In the genomic region with DNA sequence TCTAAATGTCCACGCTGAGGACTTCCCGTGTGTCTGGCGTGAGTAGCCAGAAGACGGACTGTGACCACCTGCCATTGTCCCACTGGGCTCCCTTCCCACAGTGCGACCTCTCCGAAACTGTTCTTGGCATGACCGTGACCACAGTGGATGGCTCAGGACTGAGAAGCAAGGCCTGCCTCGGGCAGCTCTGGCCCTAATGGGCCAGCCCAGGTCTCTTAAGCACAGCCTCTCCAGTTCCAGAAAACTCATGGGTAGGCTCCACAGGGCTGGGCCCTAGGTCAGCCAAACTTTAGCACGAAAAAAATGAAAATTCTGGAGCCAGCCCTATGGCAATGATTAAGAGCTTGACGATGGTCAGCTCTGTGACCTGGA, we compare ENCODE assay signal across 7 mouse cellular contexts. TPM values are rescaled to one million over a fixed set of nuclear protein-coding genes. Genes with fewer than 3 reads are reported as not detected.
A peak's percentile ranks its signal among the peaks of the same experiment; 100 is the strongest.
DNase-seq lines count a peak whose midpoint lies in the region; ATAC-seq and TF ChIP-seq lines count a peak whose summit lies in the region.

No protein-coding gene starts in this region.

- H3K36me3 ChIP-seq in lung, postnatal 0 days (ENCODE audit: insufficient read depth, low read length): no peaks in the 10 kb centered on the region
- no peaks in the 10 kb centered on the region for H3K36me3 ChIP-seq in erythroblast, embryonic 14.5 days (ENCODE audit: control insufficient read depth)
- no peaks in the 10 kb centered on the region for H3K36me3 ChIP-seq in intestine, embryonic 15.5 days

- DNase-seq in lung, postnatal 0 days (ENCODE audit: low spot score): no peak
- DNase-seq in lung, postnatal 4 days: no peak
- no peak for DNase-seq in left cerebral cortex, adult 8-10 months (ENCODE audit: low spot score in 2 of 2)
- no peak for DNase-seq in natural killer cell, adult 2 months (ENCODE audit: low spot score in 2 of 2)

- no peaks in the 10 kb centered on the region for H3K9me3 ChIP-seq in lung, postnatal 0 days (ENCODE audit: low read length)
- no peaks in the 10 kb centered on the region for H3K9me3 ChIP-seq in erythroblast, embryonic 14.5 days (ENCODE audit: control insufficient read depth, low read length)
- H3K9me3 ChIP-seq in intestine, embryonic 15.5 days: no peaks in the 10 kb centered on the region

- H3K27me3 ChIP-seq in lung, postnatal 0 days (replicated peaks; ENCODE audit: insufficient read depth, low read length): no peaks in the 10 kb centered on the region
- peaks cover 19% of the 10 kb centered on the region for H3K27me3 ChIP-seq in erythroblast, embryonic 14.5 days (ENCODE audit: control insufficient read depth)
- H3K27me3 ChIP-seq in intestine, embryonic 15.5 days (replicated peaks): no peaks in the 10 kb centered on the region

- TF ChIP-seq EP300 in lung, postnatal 0 days (IDR thresholded peaks at IDR 0.05): no peak

- 51% methylated on average over 10 of the region's 10 CpGs for WGBS in lung, postnatal 0 days
- 53% methylated on average over 10 of the region's 10 CpGs for WGBS in intestine, embryonic 15.5 days

- H3K27ac ChIP-seq in lung, postnatal 0 days (ENCODE audit: low read length): peak overlapping the region; percentile 91
- peak overlapping the region; percentile 13 for H3K27ac ChIP-seq in intestine, embryonic 15.5 days

- TF ChIP-seq CTCF in lung, postnatal 0 days (IDR thresholded peaks at IDR 0.05): no peak

- peak overlapping the region; percentile 85; the same call in 1 of the 2 replicates for H3K9ac ChIP-seq in lung, postnatal 0 days (replicated peaks; ENCODE audit: low read depth)
- peak overlapping the region; percentile 60 for H3K9ac ChIP-seq in intestine, embryonic 15.5 days

- H3K4me2 ChIP-seq in lung, postnatal 0 days (replicated peaks; ENCODE audit: low read depth, low read length): peak overlapping the region; percentile 99
- peak overlapping the region; percentile 81 for H3K4me2 ChIP-seq in intestine, embryonic 15.5 days (replicated peaks)

- peak overlapping the region; percentile 74 for H3K4me3 ChIP-seq in lung, postnatal 0 days (ENCODE audit: low read depth, low read length)
- peak overlapping the region; percentile 81 for H3K4me3 ChIP-seq in erythroblast, embryonic 14.5 days (replicated peaks)
- peak overlapping the region; percentile 52 for H3K4me3 ChIP-seq in intestine, embryonic 15.5 days (replicated peaks)

- peak; percentile 72 for ATAC-seq in lung, postnatal 0 days
- ATAC-seq in intestine, embryonic 15.5 days: peak; percentile 79
- ATAC-seq in monocyte, adult 5-6 weeks (replicated peaks; ENCODE audit: insufficient number of reproducible peaks, low FRiP score, low TSS enrichment, poor library complexity, severe bottlenecking): 0 out of 2 replicates have a peak, but pooled peaks have one; percentile 1

- 0 out of 2 replicates have a peak, but pooled peaks cover 5% of the 10 kb centered on the region for H3K4me1 ChIP-seq in lung, postnatal 0 days (ENCODE audit: insufficient read depth, low read depth, low read length)
- H3K4me1 ChIP-seq in erythroblast, embryonic 14.5 days (ENCODE audit: control insufficient read depth): peaks cover 19% of the 10 kb centered on the region
- H3K4me1 ChIP-seq in intestine, embryonic 15.5 days (replicated peaks): peaks cover 11% of the 10 kb centered on the region

RNA-seq across cellular contexts. Expression of a gene that starts 6.1 kb away (rescaled TPM):
- polyA plus RNA-seq in lung, postnatal 0 days (2015; fragmentation: Nextera tagmentation; extraction: Ambion mirVana): 8.2 and 8.3 TPM in 2 replicates
- 0.16 and 0.27 TPM in 2 replicates for polyA plus RNA-seq in erythroblast, embryonic 14.5 days (2012)
- 4.1 and 4.9 TPM in 2 replicates for polyA plus RNA-seq in intestine, embryonic 15.5 days (2015; fragmentation: Nextera tagmentation; extraction: Ambion mirVana)
- total RNA-seq in monocyte, adult 5-6 weeks (2017): 225 to 427 TPM (median 242 TPM) in 3 replicates
- total RNA-seq in left cerebral cortex, adult 8-10 months (2022): 1 to 10 TPM; 1.0 to 4.6 (median 2.5) TPM

RNA-seq across cellular contexts. Expression of a gene that starts 59.3 kb away (rescaled TPM):
- not detected in 2 replicates for polyA plus RNA-seq in lung, postnatal 0 days (2015; fragmentation: Nextera tagmentation; extraction: Ambion mirVana)
- not detected in 2 replicates for polyA plus RNA-seq in erythroblast, embryonic 14.5 days (2012)
- polyA plus RNA-seq in intestine, embryonic 15.5 days (2015; fragmentation: Nextera tagmentation; extraction: Ambion mirVana): not detected in 2 replicates
- 0.21 to 3.1 TPM (median 1.3 TPM) in 3 replicates for total RNA-seq in monocyte, adult 5-6 weeks (2017)
- total RNA-seq in left cerebral cortex, adult 8-10 months (2022): not detected

Comparison
In these comparisons a context has a peak if more than half of its experiments do, and no peak if none do; other contexts are left out.
1. ATAC-seq: peak in every context shown above with its lines; median percentile 79 in intestine, embryonic 15.5 days; 72 in lung, postnatal 0 days; 1 in monocyte, adult 5-6 weeks.